Mouse (Mus musculus) limb, embryonic 13.5 days (tissue): ENCODE data around the gene Mphosph9. TPM values are rescaled to one million over a fixed set of nuclear protein-coding genes. Genes with fewer than 3 reads are reported as not detected.
"Not testable (repeated sequence)": the region's sequence is repeated elsewhere in the genome, so short reads cannot be mapped to it uniquely, and the experiment has no call there.

Experiments used
- ATAC-seq: fragments of 200-750 bp; cut with Nextera tagmentation; 2 replicates; pipeline ENCODE4 v1.8.0; 2017; ENCODE audit warnings: low read depth, moderate number of reproducible peaks, moderate TSS enrichment; ENCODE audit not compliant: low FRiP score
- H3K27ac ChIP-seq: fragments of 300-500 bp; sonication (generic); 2 replicates; pipeline ENCODE4 v1.5.1; 2015; ENCODE audit warnings: inconsistent platforms, mild to moderate bottlenecking, moderate library complexity
- H3K27me3 ChIP-seq: fragments of 300-500 bp; sonication (generic); 2 replicates; pipeline ENCODE4 v1.6.1; 2015; ENCODE audit warnings: mild to moderate bottlenecking, inconsistent platforms
- H3K36me3 ChIP-seq: fragments of 300-500 bp; sonication (generic); 2 replicates; pipeline ENCODE4 v1.6.1; 2015; ENCODE audit warnings: inconsistent platforms, mild to moderate bottlenecking, moderate library complexity
- H3K4me1 ChIP-seq: fragments of 300-500 bp; sonication (generic); 2 replicates; pipeline ENCODE4 v1.6.1; 2015; ENCODE audit warnings: inconsistent platforms
- H3K4me2 ChIP-seq: fragments of 300-500 bp; sonication (generic); replicated peaks from 2 replicates; pipeline ENCODE4 v1.6.1; 2015; ENCODE audit warnings: inconsistent platforms, mild to moderate bottlenecking, moderate library complexity
- H3K4me3 ChIP-seq: fragments of 300-500 bp; sonication (generic); 2 replicates; pipeline ENCODE4 v1.5.1; 2015; ENCODE audit warnings: moderate library complexity, mild to moderate bottlenecking, inconsistent platforms
- H3K9ac ChIP-seq: fragments of 300-500 bp; sonication (generic); 2 replicates; pipeline ENCODE4 v1.6.1; 2015; ENCODE audit warnings: mild to moderate bottlenecking, inconsistent platforms
- H3K9me3 ChIP-seq: fragments of 300-500 bp; sonication (generic); 2 replicates; pipeline ENCODE4 v1.6.1; 2016; ENCODE audit warnings: inconsistent platforms
- WGBS: fragments of 180-500 bp; shearing (Covaris S2); methylation state at CpG from one replicate; pipeline ENCODE4 v1.1.7; 2015; 5-methylcytosine and 5-hydroxymethylcytosine counted together
- polyA plus RNA-seq: library from polyadenylated mRNA; unstranded; fragments of >200 nt; fragmentation: Nextera tagmentation; extraction: Ambion mirVana; gene quantifications from 2 replicates; pipeline ENCODE4 v1.2.1, GENCODE M21; 2015

Mphosph9 gene
- polyA plus RNA-seq, 1 experiment from 2014 or later = 13.2 TPM

DNA sequence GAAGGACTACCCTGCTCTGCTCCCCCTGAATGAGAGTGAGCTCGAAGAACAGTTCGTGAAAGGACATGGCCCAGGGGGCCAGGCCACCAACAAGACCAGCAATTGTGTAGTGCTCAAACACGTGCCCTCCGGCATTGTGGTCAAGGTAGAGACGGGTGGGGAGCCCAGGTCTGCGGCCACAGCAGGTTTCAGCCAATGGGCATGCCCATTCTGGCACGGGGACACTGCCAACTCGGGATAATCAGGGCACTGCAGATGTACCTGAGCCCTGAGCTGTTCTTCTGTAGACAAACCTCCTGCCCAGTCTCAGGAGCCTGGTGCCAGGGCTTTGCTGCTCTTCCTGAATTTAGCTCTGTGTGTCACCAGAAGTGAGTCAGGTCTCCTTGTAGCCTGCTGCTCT is 11.0 kb upstream of the Mphosph9 start:
- Histone ChIP-seq H3K27me3 (no peaks in the 10 kb centered on the region), H3K27ac (peak overlapping the region; percentile 72; the same call in 1 of the 2 replicates), H3K9ac (no peak overlapping the region)

GRCm38 (mm10) chr5:124337909-124338308 is 10.1 kb upstream of the Mphosph9 start:
- no peak for ATAC-seq
- Histone ChIP-seq H3K36me3 (peaks cover 3% of the 10 kb centered on the region; the same call in 1 of the 2 replicates), H3K4me3 (no peak overlapping the region), H3K4me1 (peaks cover 18% of the 10 kb centered on the region), H3K27ac (no peak overlapping the region), H3K9ac (no peak overlapping the region), H3K27me3 (no peaks in the 10 kb centered on the region), H3K4me2 (no peak overlapping the region), H3K9me3 (no peaks in the 10 kb centered on the region)
- WGBS = 32% methylated on average over 9 of the region's 9 CpGs

More for the DNA sequence above, 11.0 kb upstream of the Mphosph9 start:
- H3K9me3 ChIP-seq = no peaks in the 10 kb centered on the region
- H3K4me1 ChIP-seq = peaks cover 18% of the 10 kb centered on the region
- 86% methylated on average over 8 of the region's 8 CpGs for WGBS
- H3K4me2 ChIP-seq = no peak overlapping the region
- peaks cover 9% of the 10 kb centered on the region; the same call in 1 of the 2 replicates for H3K36me3 ChIP-seq
- no peak overlapping the region for H3K4me3 ChIP-seq
- no peak for ATAC-seq

DNA sequence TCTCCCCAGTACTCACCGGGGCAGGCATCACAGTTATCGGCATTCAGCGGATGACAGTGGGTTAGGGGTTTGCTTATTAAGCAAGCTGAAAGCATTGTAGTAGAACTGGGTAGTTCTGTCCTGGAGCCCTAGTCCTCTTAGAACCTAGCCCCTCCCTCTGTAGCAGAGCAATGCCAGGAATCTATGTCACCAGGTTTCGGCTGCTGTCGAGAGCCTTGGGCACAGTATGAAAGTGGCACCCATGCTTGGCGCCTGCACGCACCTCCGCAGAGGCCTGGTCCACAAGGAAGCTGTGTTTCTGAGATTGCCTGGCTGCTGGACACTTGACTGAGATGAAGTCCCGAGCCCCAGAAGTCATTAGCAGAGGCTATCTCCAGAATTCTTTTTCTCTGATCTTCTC is 9.3 kb upstream of the Mphosph9 start:
- Histone ChIP-seq H3K4me1 (peaks cover 18% of the 10 kb centered on the region), H3K9me3 (no peaks in the 10 kb centered on the region), H3K27ac (no peak overlapping the region), H3K36me3 (no peaks in the 10 kb centered on the region; the same call in 1 of the 2 replicates), H3K4me3 (no peak overlapping the region), H3K27me3 (no peaks in the 10 kb centered on the region), H3K4me2 (no peak overlapping the region), H3K9ac (no peak overlapping the region)
- WGBS = 83% methylated on average over 9 of the region's 9 CpGs
- no peak for ATAC-seq

- Histone ChIP-seq H3K4me1 (peaks cover 12% of the 10 kb centered on the region), H3K9ac (no peak overlapping the region), H3K36me3 (no peaks in the 10 kb centered on the region; the same call in 1 of the 2 replicates), H3K27me3 (no peaks in the 10 kb centered on the region), H3K9me3 (no peaks in the 10 kb centered on the region), H3K4me2 (no peak overlapping the region), H3K27ac (peak overlapping the region; percentile 3; the same call in 1 of the 2 replicates), H3K4me3 (no peak overlapping the region)
- ATAC-seq = no peak
- 55% methylated on average over 6 of the region's 6 CpGs for WGBS
Measured at GRCm38 (mm10) chr5:124334392-124334791, 6.6 kb upstream of the Mphosph9 start.

- no peaks in the 10 kb centered on the region for H3K27me3 ChIP-seq
- peaks cover 14% of the 10 kb centered on the region for H3K4me1 ChIP-seq
- H3K9ac ChIP-seq = no peak overlapping the region
- no peak for ATAC-seq
- no peaks in the 10 kb centered on the region for H3K9me3 ChIP-seq
- H3K4me3 ChIP-seq = no peak overlapping the region
- H3K4me2 ChIP-seq = no peak overlapping the region
- H3K36me3 ChIP-seq = no peaks in the 10 kb centered on the region; the same call in 1 of the 2 replicates
- H3K27ac ChIP-seq = no peak overlapping the region
- 88% methylated on average over 6 of the region's 6 CpGs for WGBS
Measured at GRCm38 (mm10) chr5:124330086-124330485, 2.3 kb upstream of the Mphosph9 start.

- Histone ChIP-seq H3K36me3 (peaks cover 22% of the 10 kb centered on the region), H3K9me3 (no peaks in the 10 kb centered on the region), H3K27ac (peak overlapping the region; percentile 95; the same call in 1 of the 2 replicates), H3K9ac (peak overlapping the region; percentile 81), H3K4me3 (peak overlapping the region; percentile 69), H3K4me1 (peaks cover 14% of the 10 kb centered on the region), H3K4me2 (peak overlapping the region; percentile 78), H3K27me3 (no peaks in the 10 kb centered on the region)
- WGBS = 4% methylated on average over 8 of the region's 8 CpGs
- no peak for ATAC-seq
Measured at GRCm38 (mm10) chr5:124326829-124327228, 943 bp downstream of the Mphosph9 start.

DNA sequence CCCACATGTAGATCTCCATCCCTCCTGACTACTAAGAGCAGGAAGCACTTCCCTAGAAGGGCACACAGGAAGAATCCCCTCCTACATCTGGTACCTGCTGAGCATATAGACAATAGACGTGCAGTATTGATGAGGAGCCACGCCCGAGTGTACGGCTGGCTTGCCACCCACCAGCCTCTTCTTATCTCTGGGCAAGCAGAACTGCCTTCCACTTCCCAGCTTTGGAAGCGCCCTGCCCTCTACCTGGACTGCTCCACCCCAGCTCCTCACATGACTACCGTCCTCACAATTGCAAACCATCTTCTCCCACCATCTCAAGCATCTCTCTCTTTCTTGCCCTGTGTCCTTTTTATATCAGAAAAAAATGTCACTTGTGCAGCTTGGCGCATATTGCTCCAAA is 10.1 kb downstream of the Mphosph9 start:
- H3K27ac ChIP-seq = no peak overlapping the region; the same call in 1 of the 2 replicates
- 89% methylated on average over 7 of the region's 7 CpGs for WGBS
- peaks cover 1% of the 10 kb centered on the region; the same call in 1 of the 2 replicates for H3K9me3 ChIP-seq
- H3K4me2 ChIP-seq = no peak overlapping the region
- no peaks in the 10 kb centered on the region for H3K4me1 ChIP-seq
- H3K9ac ChIP-seq = no peak overlapping the region
- H3K36me3 ChIP-seq = peaks cover 81% of the 10 kb centered on the region
- no peak overlapping the region for H3K4me3 ChIP-seq
- no peak for ATAC-seq
- H3K27me3 ChIP-seq = no peaks in the 10 kb centered on the region

- ATAC-seq = no peak
- no peak overlapping the region for H3K9ac ChIP-seq
- no peak overlapping the region for H3K4me3 ChIP-seq
- H3K4me1 ChIP-seq = no peaks in the 10 kb centered on the region
- H3K9me3 ChIP-seq = peaks cover 6% of the 10 kb centered on the region
- peaks cover 89% of the 10 kb centered on the region for H3K36me3 ChIP-seq
- WGBS = 95% methylated on average over 11 of the region's 11 CpGs
- H3K27ac ChIP-seq = no peak overlapping the region
- H3K4me2 ChIP-seq = no peak overlapping the region
- no peaks in the 10 kb centered on the region for H3K27me3 ChIP-seq
Measured at GRCm38 (mm10) chr5:124315941-124316340, 11.8 kb downstream of the Mphosph9 start.

GRCm38 (mm10) chr5:124315498-124315897 is 12.3 kb downstream of the Mphosph9 start:
- Histone ChIP-seq H3K4me1 (no peaks in the 10 kb centered on the region), H3K9me3 (peaks cover 6% of the 10 kb centered on the region), H3K9ac (no peak overlapping the region), H3K36me3 (peaks cover 92% of the 10 kb centered on the region), H3K27me3 (no peaks in the 10 kb centered on the region), H3K4me2 (no peak overlapping the region), H3K4me3 (no peak overlapping the region), H3K27ac (no peak overlapping the region)
- no peak for ATAC-seq
- 92% methylated on average over 9 of the region's 9 CpGs for WGBS

GRCm38 (mm10) chr5:124310091-124310490 is 17.7 kb downstream of the Mphosph9 start:
- no peak for ATAC-seq
- no peak overlapping the region for H3K4me2 ChIP-seq
- 96% methylated on average over 11 of the region's 11 CpGs for WGBS

GRCm38 (mm10) chr5:124309155-124309554 is 18.6 kb downstream of the Mphosph9 start:
- Histone ChIP-seq H3K9ac (no peak overlapping the region), H3K27me3 (no peaks in the 10 kb centered on the region), H3K4me1 (no peaks in the 10 kb centered on the region), H3K27ac (no peak overlapping the region), H3K9me3 (peaks cover 6% of the 10 kb centered on the region), H3K4me3 (no peak overlapping the region), H3K36me3 (peaks cover 82% of the 10 kb centered on the region), H3K4me2 (no peak overlapping the region)
- no peak for ATAC-seq
- WGBS = 96% methylated on average over 10 of the region's 10 CpGs

More at GRCm38 (mm10) chr5:124310091-124310490, 17.7 kb downstream of the Mphosph9 start:
- no peaks in the 10 kb centered on the region for H3K4me1 ChIP-seq
- H3K4me3 ChIP-seq = no peak overlapping the region
- H3K9me3 ChIP-seq = peaks cover 6% of the 10 kb centered on the region
- H3K36me3 ChIP-seq = peaks cover 88% of the 10 kb centered on the region
- no peak overlapping the region for H3K27ac ChIP-seq
- no peaks in the 10 kb centered on the region for H3K27me3 ChIP-seq
- H3K9ac ChIP-seq = no peak overlapping the region

- peaks cover 73% of the 10 kb centered on the region for H3K36me3 ChIP-seq
- not testable (repeated sequence) for ATAC-seq, H3K4me2 ChIP-seq, H3K4me1 ChIP-seq, H3K9ac ChIP-seq, H3K9me3 ChIP-seq, H3K27ac ChIP-seq, H3K4me3 ChIP-seq, H3K27me3 ChIP-seq
- WGBS = 89% methylated on average over 6 of the region's 6 CpGs
Measured at GRCm38 (mm10) chr5:124302853-124303252, 24.9 kb downstream of the Mphosph9 start.

- peaks cover 73% of the 10 kb centered on the region for H3K36me3 ChIP-seq
- H3K4me2 ChIP-seq = no peak overlapping the region
- WGBS = 73% methylated on average over 4 of the region's 4 CpGs
- no peaks in the 10 kb centered on the region for H3K9me3 ChIP-seq
- no peak overlapping the region for H3K27ac ChIP-seq
- no peak overlapping the region for H3K9ac ChIP-seq
- H3K27me3 ChIP-seq = no peaks in the 10 kb centered on the region
- no peak for ATAC-seq
- no peak overlapping the region for H3K4me3 ChIP-seq
- no peaks in the 10 kb centered on the region for H3K4me1 ChIP-seq
Measured at GRCm38 (mm10) chr5:124300132-124300531, 27.6 kb downstream of the Mphosph9 start.
